Mouse (Mus musculus) layer of hippocampus, postnatal 36 days (tissue): ENCODE data around the gene Fam222a. TPM values are rescaled to one million over a fixed set of nuclear protein-coding genes. Genes with fewer than 3 reads are reported as not detected.

Source experiments
- DNase-seq, 2 experiments: peaks; one replicate each; pipeline ENCODE4 v3.0.0; 2022
- total RNA-seq, 2 experiments: library from RNA; stranded (reverse); gene quantifications; 2 replicates each; pipeline ENCODE4 v1.2.3; 2021

Gene Fam222a
- total RNA-seq, 2 experiments from 2014 or later, result 4.6 to 5.8 TPM

DNA sequence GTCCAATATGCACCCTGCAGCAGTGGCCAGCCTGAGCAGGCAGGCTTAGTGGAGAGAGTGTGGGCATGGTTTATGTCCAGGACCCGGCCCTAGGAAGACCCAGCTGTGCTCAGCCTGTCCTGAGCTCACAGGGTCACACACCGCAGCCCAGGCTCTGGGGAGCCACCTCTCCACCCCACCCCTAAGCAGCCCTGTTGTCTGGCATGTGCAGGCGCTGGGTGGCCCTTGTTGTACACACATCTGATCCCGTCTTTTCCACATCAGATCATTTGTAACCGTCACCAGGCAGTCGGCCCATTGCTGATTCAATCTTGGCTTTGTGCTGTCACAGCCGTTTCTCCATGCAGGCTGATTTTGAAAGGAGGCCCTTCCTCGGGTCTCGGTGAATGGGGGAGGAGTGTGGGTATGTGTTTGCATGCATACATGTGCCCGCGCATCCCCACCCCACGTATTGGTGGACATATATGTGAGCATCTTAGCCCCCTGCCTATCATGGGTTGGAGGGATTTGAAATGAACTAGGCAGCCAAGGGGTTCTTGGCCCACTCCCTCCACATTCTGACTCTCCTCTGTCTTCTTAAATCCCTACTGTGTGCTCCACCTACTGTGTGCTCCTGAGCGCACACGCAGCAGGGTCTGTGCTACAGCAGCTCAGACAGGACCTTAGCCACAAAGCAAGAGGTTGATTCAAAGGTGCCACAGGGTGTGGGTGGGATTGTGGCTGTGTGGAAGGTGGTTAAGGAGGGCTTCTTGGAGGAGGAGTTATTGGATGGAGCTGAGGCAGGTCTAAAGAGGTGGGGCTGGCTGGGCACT lies 16.7 kb downstream of the Fam222a start:
- no peak for DNase-seq

DNA sequence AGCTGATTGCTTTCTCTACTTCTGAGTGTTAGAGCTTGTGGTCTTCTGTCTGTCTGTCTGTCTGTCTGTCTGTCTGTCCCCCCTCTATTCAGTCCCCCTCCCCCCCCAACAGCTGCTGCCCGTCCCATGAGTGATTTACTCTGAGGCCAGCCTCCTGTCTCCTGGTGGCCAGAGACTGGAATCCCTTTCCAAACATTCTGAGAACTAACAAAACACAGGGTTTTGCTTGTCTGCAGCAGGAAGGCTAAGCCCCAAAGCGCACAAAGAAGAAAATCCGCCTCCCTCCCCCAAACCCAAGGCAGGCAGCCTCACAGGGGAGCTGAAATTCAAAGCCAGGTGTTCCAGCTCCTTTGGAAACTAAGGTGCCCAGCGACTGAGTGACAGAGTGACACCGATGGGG lies 17.9 kb downstream of the Fam222a start:
- no peak for DNase-seq

DNA sequence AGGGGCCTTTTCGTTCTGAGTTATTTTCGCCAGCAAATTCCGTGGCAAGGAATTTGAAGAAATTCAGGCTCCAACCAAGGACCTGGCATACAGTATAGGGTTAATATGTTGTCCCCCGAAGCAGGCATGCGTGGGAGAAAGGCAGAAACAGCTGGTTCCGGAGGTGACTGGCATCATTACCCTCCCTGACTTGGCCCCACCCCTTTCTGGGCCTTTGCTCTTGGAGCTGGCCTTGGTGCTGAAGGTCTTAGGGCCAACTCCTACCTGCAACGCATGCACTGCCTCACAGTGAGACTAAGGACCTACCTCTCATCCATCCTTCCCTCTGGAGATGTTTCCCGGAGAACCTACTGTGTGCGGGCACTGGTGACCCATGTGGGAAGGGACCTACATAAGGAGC lies 20.1 kb downstream of the Fam222a start:
- DNase-seq, result no peak

DNA sequence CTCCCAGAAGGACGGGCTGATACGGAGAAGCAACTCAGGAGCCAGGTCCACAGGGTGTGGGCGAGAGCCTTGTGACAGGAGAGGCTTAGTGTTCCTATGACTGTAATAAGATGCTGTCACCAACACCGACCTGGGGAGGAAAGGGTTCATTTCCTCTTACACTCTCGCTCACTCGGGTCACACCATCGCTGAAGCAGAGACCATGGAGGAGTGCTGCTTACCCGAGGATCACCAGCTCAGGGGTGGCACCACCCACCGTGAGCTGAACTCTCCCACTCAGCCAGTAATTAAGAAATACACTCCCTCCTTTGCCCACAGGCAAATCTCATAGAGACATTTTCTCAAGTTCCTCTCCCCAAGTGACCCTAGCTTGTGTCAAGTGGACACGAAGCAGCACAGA lies 20.6 kb downstream of the Fam222a start:
- DNase-seq, result no peak

DNA sequence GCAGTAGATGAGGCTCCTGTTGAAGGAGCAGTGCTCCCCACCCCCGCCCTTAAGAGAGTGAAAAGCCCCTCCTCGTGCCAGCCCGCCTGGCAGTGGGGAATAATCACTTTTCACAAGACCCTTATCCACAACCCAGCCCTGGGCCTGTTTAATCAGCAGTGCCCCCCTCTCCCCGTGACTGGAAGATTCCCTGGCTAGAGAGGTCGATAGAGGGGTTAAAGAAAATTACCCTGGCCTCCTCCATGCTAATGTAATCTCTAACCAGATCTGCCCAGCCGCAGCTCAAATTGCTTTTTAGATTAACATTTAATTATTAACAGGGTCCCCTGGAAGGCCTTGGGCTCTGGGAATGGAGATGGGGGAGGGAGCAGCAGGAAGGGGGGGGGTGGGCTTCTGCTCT lies 21.2 kb downstream of the Fam222a start:
- no peak for DNase-seq

DNA sequence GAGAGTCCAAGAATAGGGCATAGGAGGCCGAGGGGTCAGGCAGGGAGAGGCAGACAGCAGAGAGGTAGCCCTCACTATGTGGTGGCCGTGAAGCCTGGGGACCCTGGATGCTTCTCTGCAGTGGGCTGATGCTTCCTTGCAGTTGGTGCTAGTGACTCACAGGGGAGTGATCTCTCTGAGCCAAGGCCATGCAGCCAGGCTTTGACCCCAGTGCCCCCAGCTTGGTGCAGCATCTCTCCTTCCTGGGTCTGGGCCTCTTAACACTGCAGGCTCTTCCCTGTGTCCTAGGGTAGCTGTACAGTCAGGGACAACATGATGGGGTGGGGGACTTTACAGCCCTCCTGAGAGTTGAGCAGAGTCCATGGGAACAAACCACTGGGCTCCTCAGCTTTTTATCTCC lies 21.6 kb downstream of the Fam222a start:
- no peak for DNase-seq

DNA sequence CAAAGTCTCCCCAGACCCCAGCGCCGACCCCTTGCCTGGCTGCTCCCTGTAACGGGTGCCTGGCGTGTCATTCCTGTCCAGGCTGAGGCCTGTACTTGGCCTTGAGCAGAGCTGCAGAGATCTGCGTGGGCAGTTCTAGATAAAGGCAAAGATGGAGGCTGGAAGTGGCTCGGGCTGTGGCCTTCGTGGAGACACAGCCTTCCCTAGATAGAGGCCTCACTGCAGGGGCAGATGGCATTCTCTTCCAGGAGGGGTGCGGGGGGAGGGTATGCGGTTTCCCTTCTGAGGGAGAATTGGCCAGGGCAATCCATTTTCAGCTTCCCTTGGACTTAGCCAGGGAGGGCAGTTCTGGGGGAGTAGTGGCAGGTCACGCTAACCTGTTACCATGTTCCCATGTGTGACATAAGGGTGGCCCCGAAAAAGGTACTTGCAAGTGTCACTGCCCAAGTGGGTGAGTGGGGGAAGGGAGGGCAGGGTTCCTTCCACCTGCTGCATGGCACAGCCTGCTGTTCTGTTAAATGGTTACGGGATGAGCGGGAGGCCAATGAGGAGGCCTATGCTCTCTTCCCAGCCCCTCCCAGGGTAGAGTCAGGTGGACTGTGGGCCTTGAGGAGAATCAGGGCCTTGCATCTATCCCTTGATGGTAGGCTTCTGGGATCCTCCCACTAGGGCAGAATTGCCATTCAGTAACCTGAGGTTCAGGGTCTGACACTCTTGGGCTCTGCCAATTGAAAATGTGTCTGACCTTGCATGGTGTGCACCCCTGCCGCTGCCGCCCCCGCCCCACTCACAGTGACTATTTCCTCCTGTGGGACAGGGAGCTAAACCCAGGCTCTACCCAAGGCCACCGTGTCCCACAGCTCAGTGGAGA lies 22.5 kb downstream of the Fam222a start:
- no peak for DNase-seq

DNA sequence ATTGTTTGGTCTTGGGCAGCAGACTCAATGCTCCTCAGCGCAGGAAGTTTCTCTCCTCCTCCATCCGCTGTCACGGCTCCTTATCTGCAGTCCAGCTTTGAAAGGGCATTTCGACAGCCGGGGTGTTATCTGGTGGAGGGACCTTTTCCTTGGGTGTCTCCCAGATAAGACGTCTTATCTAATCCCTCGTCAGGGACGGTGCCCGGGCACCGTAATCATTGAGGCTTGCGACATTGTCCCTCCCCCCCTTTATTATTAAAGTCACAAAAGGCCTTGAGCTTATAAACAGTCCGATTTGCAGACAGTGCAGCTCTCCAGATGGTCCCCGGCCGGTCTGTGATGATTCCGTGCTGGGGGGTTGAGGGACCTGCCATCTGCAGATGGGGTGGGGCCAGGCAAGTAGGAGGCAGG lies 23.3 kb downstream of the Fam222a start:
- DNase-seq, result no peak

DNA sequence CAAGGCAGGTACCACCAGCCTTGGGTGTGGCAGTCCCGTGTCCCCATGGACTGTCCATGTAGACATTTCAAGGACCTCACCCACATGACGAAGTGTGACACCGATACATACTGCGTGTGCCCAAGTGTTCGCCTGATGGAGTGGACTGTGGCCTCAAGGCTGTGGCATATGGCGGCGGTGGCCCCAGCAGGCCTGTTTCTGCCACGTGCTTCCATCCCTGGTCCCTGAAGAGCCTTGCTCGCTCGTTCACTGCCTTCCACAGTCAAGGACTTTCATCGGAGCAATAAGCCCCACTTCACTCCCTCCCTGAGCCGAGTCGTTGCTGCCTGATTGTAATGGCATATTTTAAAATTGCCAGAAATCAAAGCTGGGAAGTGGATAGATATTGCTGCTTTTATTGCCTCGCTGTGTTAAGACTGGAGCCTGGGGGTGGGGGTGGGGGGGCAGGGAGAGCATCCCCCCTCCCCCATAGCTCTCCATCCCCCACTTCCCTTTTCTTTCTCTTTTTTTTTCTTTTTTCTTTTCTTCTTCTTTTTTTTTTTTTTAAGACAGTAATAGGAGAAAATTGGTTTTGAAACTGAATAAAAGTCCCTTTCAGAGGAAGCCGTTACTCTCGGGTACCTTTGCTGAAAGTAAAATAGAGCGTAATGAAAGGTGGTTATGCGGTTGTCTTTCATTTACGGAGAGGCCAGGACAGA lies 24.8 kb downstream of the Fam222a start:
- DNase-seq, result no peak

DNA sequence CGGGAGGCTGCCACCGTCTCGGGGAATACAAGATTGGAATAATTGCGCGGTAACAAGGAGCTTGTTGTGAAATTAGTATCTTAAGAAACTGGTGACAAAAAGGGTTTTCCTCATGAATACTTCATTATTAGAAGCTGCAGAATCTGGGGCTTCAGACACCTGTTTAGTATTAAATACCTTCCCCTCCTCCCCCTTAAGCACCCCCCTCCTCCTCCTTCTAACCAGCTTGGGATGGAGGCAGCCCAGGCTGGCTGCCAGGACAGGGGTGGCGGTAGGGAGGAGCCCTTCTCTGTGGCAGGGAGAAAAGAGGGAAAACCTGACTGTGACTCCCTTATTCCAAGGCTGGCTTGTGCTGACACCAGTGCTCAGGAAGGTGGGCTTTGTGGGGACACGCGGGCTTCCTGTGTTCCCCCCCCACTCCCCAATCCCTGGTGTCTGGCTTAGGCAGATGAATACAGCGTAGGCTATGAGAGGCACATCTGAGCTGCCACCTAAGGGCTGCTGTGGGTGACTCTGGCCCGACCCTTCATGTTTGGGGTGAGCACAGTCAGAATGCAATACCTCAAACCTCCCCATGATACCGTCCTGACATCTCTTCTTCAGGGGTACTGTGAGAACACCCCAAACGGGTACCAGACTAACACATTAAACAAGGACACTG lies 25.5 kb downstream of the Fam222a start:
- DNase-seq, result no peak

DNA sequence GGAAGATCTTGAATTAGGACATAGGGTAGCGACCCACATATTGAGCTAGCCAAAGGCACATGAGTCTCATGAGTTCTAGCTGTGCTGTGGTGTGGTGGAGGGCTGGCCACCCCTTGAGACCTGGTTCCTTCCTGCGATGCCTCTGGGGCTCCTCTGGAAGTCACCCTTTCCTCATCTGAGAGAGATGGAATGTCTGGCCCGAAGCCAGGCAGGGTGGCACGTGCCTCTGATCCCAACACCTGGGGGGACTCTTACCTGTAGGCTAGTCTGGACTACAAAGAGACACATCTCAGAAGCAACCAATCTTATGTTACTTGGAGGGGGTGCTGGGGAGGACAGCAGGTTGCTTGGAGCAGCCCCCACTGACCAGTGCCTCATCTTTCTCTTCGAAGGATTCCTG lies 26.1 kb downstream of the Fam222a start:
- DNase-seq, result no peak

DNA sequence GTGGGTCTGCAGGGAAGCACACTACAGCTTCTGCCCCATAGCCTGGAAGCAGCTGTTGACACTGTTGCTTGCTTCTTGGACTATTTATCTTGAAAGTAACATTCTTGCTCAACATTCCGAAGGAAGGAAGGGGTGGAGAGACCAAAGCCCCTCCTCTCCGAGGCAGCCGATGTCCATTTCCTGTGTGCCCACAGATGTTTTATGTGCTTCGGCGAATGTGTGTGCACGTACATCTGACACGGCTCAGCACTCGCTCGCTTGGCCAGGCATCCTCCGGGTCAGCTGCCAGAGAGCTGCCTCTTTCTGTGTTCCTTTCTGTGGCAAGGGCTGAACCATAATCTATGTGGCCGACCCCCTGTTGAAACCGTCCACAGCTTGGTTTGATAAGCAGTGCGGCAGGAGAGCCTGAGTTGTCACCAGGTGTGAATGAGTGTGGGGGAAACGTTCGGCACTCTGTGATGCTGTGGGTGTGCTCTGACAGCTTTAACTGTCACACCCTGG lies 27.0 kb downstream of the Fam222a start:
- no peak for DNase-seq

DNA sequence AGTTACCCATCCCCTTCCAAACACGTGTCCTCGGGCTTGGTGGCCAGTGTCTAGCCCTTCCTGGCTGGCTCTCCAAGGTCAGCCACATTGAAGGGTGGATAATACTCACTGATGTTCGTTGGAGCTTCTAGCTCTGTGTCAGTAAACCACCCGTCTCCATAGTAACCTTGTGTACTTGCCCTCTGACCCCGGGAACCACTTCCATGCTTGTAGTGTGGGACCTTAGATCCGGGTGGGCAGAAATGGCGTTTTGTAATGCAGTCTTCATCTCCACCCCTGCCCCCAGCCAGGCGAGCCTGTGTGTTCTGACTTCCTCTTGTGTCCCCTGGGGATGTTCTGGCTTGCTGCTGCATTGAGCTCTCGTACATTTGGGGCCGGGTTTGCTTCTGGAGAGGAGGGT lies 28.8 kb downstream of the Fam222a start:
- no peak for DNase-seq

DNA sequence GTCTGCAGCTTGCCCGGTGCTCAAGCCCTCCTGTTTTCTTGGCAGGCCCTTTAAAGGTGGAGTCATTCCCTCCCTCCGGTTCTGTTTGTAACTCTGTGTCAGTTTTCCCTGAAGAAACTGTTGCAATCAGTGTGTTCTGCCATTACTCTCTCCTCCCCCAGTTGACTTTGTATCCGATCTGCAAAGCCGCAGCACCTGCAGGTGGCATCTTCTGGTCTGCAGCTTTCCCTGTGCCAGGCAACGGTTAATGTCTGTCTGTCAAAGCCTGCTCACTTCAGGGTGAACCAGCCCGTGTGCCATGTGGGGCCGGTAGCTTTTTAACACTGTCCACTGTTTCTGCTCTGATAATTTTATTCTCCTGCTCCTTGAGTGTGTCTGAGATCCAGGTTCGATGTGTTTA lies 29.4 kb downstream of the Fam222a start:
- DNase-seq, result no peak

DNA sequence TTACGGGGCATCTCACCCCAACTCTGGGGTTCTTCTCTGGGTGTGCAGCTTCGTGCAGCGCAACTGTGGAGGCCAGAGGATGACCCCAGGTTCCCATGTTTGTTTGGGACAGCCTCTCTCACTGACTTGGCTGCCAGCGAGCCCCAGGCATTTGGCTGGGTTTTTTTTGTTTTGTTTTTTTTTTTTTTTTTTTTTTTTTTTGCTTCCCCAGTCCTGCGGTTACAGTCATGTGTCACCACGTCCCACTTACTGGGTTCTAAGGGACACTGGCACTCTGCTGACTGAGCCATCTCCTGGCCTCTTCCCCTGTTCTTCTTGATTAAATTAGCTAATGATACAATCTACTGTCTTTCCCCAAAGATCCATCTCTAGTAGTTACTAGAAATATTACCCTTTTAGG lies 29.8 kb downstream of the Fam222a start:
- DNase-seq, result no peak

DNA sequence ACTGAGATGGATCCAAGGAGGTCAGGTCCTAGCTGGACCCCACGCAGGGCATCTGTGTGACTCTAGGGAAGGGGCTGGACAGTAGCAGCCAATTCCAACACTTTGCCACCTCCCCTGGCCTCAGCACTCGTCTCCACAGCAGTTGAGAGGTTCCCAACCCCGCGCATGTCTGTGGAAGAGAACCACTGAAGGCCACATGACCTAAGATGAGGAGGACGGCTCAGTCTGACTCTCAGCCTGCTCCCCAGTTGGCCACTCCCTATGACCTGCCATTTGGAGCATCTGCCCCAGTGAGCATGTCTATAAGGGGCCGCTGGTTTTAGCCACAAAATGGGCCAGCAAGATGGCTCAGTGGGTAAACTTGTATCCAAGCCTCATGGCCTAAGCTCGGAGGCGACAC lies 34.2 kb downstream of the Fam222a start:
- DNase-seq, result no peak

DNA sequence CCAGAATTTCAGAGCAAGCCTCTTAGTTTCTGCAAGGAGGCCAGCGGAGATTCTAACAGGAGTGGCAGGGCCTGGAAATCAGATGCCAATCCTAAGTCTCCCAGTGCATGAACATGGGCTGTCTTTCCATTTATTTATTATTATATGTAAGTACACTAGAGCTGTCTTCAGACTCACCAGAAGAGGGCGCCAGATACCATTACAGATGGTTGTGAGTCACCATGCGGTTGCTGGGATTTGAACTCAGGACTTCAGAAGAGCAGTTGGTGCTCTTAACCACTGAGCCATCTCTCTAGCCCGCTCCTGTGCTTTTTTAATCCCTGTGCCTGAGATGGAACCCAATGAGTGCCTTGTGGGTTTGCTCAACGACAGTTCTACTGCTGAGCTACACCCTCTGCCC lies 36.2 kb downstream of the Fam222a start:
- DNase-seq, result no peak

DNA sequence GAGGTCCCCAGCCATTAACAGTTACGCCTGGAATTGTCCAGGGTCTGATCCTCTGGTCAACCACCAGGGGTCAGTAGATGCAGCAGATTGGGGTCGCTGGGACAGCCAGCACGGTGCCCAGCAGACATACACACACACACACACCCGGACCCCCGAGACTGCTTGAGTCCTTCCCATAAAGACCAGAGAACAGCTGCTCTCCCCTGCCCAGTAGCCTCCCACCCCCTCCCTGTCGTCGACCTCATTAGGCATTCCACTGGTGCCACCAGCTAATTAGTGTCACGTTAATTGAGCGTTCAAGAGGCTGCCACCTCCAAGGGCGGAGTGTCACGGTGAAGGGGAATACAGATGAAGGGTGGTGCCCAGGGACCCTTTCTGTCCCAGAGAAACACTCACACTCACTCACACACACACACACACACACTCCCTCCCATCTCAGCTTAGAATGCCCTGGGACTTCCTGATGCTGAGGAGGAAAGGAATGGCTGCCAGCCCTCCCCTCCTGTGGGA lies 37.0 kb downstream of the Fam222a start:
- DNase-seq, result no peak

DNA sequence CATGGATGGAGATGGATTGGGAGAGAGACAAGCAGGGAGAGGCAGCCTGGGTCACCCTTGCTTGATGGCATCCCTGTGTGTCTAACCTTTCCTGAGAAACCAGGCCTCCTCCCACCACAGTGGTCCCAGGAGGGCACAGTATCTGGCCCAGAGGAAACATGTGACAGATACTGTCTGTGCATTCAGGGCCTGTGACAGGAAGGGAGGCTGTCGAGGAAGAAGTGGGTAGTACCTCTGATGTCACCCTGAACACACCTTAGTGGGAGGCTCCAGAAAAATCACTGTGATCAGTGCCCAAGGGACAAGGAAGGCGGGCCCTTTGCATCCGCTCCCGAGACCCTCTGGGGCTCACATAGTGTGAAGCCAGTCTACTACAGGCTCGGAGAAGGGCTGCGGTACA lies 38.2 kb downstream of the Fam222a start:
- no peak for DNase-seq

DNA sequence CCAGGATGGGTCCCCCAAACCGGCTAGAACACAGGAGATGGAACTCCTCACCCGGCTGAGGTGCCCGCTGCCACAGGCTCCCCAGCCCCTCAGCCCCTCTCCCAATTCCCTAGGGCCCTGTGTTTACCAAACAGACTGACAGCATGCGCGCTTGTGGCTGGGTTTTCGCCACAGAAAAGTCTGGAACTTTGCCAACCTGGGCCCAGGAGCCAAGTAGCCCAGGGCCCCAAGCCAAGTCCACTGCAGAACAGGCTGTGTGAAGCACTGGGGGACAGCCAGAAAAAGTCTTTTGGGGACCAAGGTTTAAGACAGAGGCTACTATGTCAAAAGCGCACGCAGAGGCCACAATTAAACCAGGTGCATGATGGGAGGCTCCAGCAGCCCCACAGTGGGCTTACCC lies 39.8 kb downstream of the Fam222a start:
- peak; percentile 72 to 75 for DNase-seq

DNA sequence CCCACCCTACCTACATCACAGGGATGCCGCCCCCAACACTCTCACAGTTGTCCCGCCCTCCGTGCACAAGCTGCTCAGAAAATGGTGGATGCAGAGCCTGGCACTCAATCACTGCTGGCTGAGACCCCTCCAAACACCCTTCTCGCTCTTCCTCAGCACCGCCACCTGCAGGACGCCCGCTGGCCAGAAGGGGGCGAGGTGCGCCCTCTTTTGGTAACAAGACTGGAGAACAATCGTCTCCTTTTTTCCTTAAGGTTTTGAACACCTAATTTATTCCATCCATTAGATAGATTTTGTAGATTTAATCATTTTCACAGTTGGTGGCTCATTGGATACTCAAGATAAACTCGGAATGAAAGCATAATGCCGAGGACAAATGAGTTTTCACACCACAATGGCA lies 40.7 kb downstream of the Fam222a start:
- peak; percentile 71 to 75 for DNase-seq

DNA sequence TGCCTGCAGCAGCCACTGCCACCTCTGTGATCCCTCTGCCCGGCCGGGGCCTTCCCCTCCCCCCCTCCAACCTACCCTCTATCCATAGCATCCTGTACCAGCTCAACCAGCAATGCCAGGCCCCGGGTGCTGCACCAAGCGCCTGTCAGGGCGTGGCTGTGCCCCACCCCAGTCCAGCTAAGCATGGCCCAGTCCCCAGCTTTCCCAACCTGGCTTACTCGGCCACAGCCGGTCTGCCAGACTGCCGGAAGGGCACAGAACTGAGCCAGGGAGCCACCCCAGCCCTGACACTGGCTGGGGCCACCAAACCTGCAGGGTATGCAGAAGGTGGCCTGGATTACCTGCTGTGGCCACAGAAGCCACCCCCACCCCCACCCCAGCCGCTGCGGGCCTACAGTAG lies 43.4 kb downstream of the Fam222a start:
- no peak for DNase-seq
